Mouse (Mus musculus) cerebellum, adult 8-10 months (tissue): Measurements from ENCODE around the gene Trip13.
A peak's percentile ranks its signal among the peaks of the same experiment; 100 is the strongest.

Source experiments
- DNase-seq: peaks from one replicate; pipeline ENCODE4 v3.0.0; 2022

Gene Trip13

GRCm38 (mm10) chr13:73937321-73938176, at the start of gene Trip13, which contains the start of gene Brd9:
TSS of gene Trip13 (minus strand) at chr13:73937784.
TSS of gene Brd9 (plus strand) at chr13:73937811.
- peak; percentile 91 for DNase-seq

- DNase-seq: no peak
Measured at GRCm38 (mm10) chr13:73976935-73977334, 39.4 kb upstream of the Trip13 start.

GRCm38 (mm10) chr13:73974523-73974922, 36.9 kb upstream of the Trip13 start:
- no peak for DNase-seq

GRCm38 (mm10) chr13:73970545-73971448, 33.2 kb upstream of the Trip13 start:
- DNase-seq: peak; percentile 53

- no peak for DNase-seq
Measured at GRCm38 (mm10) chr13:73963551-73963950, 26.0 kb upstream of the Trip13 start, which contains the start of gene Zdhhc11. TSS of gene Zdhhc11 (plus strand) at chr13:73963851.

- no peak for DNase-seq
Measured at GRCm38 (mm10) chr13:73961177-73961576, 23.6 kb upstream of the Trip13 start.

GRCm38 (mm10) chr13:73960117-73960652, 22.6 kb upstream of the Trip13 start:
- DNase-seq: no peak

GRCm38 (mm10) chr13:73955531-73955930, 17.9 kb upstream of the Trip13 start:
- DNase-seq: no peak

- DNase-seq: no peak
Measured at GRCm38 (mm10) chr13:73954666-73955065, 17.1 kb upstream of the Trip13 start.

- DNase-seq: no peak
Measured at GRCm38 (mm10) chr13:73953551-73954130, 16.1 kb upstream of the Trip13 start.

GRCm38 (mm10) chr13:73944606-73945005, 7.0 kb upstream of the Trip13 start:
- no peak for DNase-seq

GRCm38 (mm10) chr13:73939101-73939500, 1.5 kb upstream of the Trip13 start:
- DNase-seq: no peak

GRCm38 (mm10) chr13:73938177-73938560, 585 bp upstream of the Trip13 start:
- DNase-seq: no peak

GRCm38 (mm10) chr13:73936938-73937320, 655 bp downstream of the Trip13 start:
- no peak for DNase-seq

GRCm38 (mm10) chr13:73932201-73932600, 5.4 kb downstream of the Trip13 start:
- DNase-seq: no peak

- no peak for DNase-seq
Measured at GRCm38 (mm10) chr13:73913066-73913465, 24.5 kb downstream of the Trip13 start.

- DNase-seq: peak; percentile 3
Measured at GRCm38 (mm10) chr13:73907683-73908412, 29.7 kb downstream of the Trip13 start.

- no peak for DNase-seq
Measured at GRCm38 (mm10) chr13:73907136-73907535, 30.4 kb downstream of the Trip13 start.

- no peak for DNase-seq
Measured at GRCm38 (mm10) chr13:73897561-73897960, 40.0 kb downstream of the Trip13 start.

GRCm38 (mm10) chr13:73892493-73893178, 44.9 kb downstream of the Trip13 start:
- no peak for DNase-seq

- DNase-seq: no peak
Measured at GRCm38 (mm10) chr13:73887415-73887874, 50.1 kb downstream of the Trip13 start.
